Mouse (Mus musculus) forebrain, embryonic 14.5 days (tissue): ENCODE measurements around the gene Mdga1. TPM values are rescaled to one million over a fixed set of nuclear protein-coding genes. Genes with fewer than 3 reads are reported as not detected.

Experiments used
- ATAC-seq: fragments of 200-750 bp; cut with Nextera tagmentation; 2 replicates; pipeline ENCODE4 v1.8.0; 2017; ENCODE audit warnings: mild to moderate bottlenecking, moderate library complexity
- DNase-seq: peaks from one replicate; pipeline ENCODE4 v3.0.0-alpha.2; 2015; ENCODE audit warnings: low spot score
- H3K27ac ChIP-seq: fragments of 300-500 bp; sonication (generic); 2 replicates; pipeline ENCODE4 v1.5.1; 2014; ENCODE audit warnings: low read depth, mild to moderate bottlenecking, control low read depth, low read length, moderate library complexity
- H3K27me3 ChIP-seq: fragments of 300-500 bp; sonication (generic); replicated peaks from 2 replicates; pipeline ENCODE4 v1.6.1; 2014; ENCODE audit warnings: low read length, control low read depth, mixed read lengths; ENCODE audit not compliant: control insufficient read depth, insufficient read depth
- H3K36me3 ChIP-seq: fragments of 300-500 bp; sonication (generic); 2 replicates; pipeline ENCODE4 v1.6.1; 2014; ENCODE audit warnings: low read length, control low read depth; ENCODE audit not compliant: control insufficient read depth, insufficient read depth
- H3K4me1 ChIP-seq: fragments of 300-500 bp; sonication (generic); 2 replicates; pipeline ENCODE4 v1.6.1; 2014; ENCODE audit warnings: antibody characterized with exemption, low read length, control low read depth; ENCODE audit not compliant: control insufficient read depth, insufficient read depth
- H3K4me2 ChIP-seq: fragments of 300-500 bp; sonication (generic); 2 replicates; pipeline ENCODE4 v1.6.1; 2014; ENCODE audit warnings: mild to moderate bottlenecking, control low read depth, low read length
- H3K4me3 ChIP-seq: fragments of 300-500 bp; sonication (generic); 2 replicates; pipeline ENCODE4 v1.5.1; 2014; ENCODE audit warnings: low read depth, low read length, control low read depth
- H3K9ac ChIP-seq: fragments of 300-500 bp; sonication (generic); 2 replicates; pipeline ENCODE4 v1.6.1; 2014; ENCODE audit warnings: mild to moderate bottlenecking, low read length, control low read depth, moderate library complexity
- H3K9me3 ChIP-seq: fragments of 300-500 bp; sonication (generic); replicated peaks from 2 replicates; pipeline ENCODE4 v1.6.1; 2016; ENCODE audit warnings: low read length, control low read depth, mixed read lengths; ENCODE audit not compliant: control insufficient read depth
- WGBS: fragments of 180-500 bp; shearing (Covaris S2); extraction: QIAGEN DNeasy Blood & Tissue Kit; methylation state at CpG from one replicate; pipeline ENCODE4 v1.1.7; 2014; 5-methylcytosine and 5-hydroxymethylcytosine counted together
- polyA plus RNA-seq: library from polyadenylated mRNA; unstranded; fragments of >200 nt; fragmentation: Nextera tagmentation; extraction: Ambion mirVana; gene quantifications from 2 replicates; pipeline ENCODE4 v1.2.1, GENCODE M21; 2014

Gene Mdga1
- polyA plus RNA-seq, 1 experiment from 2014 or later = 9.4 TPM

DNA sequence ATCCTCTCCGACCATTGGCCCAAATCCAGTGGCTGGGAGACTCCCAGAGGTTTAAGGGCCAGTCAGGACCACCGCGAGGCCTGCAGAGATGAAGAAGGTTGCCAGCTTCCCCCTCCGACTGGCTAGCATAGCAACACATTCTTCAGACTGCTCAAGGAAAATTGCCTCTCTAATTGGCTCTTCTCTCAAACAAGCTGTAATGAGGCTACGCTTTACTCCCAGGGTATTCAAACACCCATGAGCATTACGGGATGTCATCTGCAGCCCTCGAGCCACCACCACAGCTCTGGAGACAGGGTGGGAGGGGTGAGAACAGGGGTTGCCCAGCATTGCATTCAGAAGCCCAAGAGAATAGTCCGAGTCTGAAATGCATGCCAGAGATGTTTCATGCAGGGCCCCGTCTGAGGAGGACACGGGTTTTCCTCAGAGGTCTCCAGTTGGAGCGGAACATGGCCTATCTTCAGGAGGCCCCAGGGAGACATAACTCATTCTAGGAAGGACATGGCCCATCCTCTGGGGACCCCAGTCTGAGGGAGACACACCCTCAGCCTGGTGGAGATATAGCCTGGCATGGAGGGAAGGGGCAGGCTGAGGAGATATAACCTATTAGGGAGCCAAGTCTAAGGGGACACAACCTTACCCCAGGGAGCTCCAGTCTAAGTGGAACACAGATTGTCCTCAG, 151.5 kb downstream of the Mdga1 start:
- H3K27ac ChIP-seq = peak overlapping the region; percentile 39; the same call in 1 of the 2 replicates
- H3K9ac ChIP-seq = no peak overlapping the region
- H3K4me1 ChIP-seq = peaks cover 12% of the 10 kb centered on the region
- ATAC-seq (peak; percentile 52), DNase-seq (peak; percentile 80)
- no peak overlapping the region for H3K4me3 ChIP-seq
- peak overlapping the region; percentile 18 for H3K4me2 ChIP-seq
- H3K9me3 ChIP-seq = no peaks in the 10 kb centered on the region
- no peaks in the 10 kb centered on the region for H3K36me3 ChIP-seq
- H3K27me3 ChIP-seq = no peaks in the 10 kb centered on the region; the same call in 1 of the 2 replicates
- 13% methylated on average over 11 of the region's 11 CpGs for WGBS

DNA sequence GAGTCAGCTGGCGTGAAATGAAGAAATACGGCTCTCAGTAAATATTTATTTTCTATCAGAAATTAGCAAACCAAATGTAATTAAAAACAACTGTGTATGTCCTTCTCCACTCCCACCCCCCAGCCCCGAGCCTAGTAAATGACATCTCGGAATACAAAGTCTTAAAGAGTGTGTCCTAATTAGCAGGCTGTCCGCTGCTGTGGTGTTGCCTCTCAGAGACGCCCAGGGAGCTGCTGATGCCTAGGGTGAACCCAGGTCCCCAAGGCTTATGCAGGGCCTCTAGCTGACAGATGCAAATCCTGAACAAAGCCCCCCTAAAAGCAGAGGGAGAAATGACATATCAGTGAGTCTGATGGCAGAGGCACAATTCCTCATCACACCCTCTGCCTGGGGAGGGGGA, 155.1 kb downstream of the Mdga1 start:
- Histone ChIP-seq H3K4me3 (no peak overlapping the region), H3K4me2 (no peak overlapping the region), H3K9me3 (no peaks in the 10 kb centered on the region), H3K9ac (no peak overlapping the region), H3K27me3 (no peaks in the 10 kb centered on the region), H3K36me3 (no peaks in the 10 kb centered on the region), H3K27ac (no peak overlapping the region), H3K4me1 (peaks cover 12% of the 10 kb centered on the region)
- ATAC-seq (peak; percentile 40; the same call in 1 of the 2 replicates), DNase-seq (peak; percentile 36)
- 22% methylated on average over 6 of the region's 6 CpGs for WGBS

DNA sequence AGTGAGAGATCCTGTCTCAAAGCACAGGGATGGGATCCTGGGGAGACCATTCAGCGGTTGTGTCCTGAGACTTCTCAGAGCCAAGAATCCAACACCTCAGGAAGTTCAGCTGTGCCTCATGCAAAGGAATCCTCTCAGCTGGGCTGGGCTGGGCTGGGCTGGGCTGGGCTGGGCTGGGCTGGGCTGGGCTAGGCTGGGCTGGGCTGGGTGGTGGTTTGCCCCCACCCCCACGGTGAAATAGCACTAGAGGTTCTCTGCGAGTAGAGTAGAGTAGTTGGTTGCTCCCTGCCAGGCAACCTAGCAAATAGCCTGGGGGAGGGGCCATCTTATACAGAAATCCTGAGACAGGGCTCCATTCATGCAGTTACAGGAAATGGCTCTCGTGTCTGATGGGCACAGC, 156.6 kb downstream of the Mdga1 start:
- H3K9ac ChIP-seq = no peak overlapping the region
- H3K4me3 ChIP-seq = no peak overlapping the region
- ATAC-seq (no peak), DNase-seq (no peak)
- H3K9me3 ChIP-seq = no peaks in the 10 kb centered on the region
- no peaks in the 10 kb centered on the region for H3K27me3 ChIP-seq
- H3K4me2 ChIP-seq = no peak overlapping the region
- H3K27ac ChIP-seq = no peak overlapping the region
- no peaks in the 10 kb centered on the region for H3K36me3 ChIP-seq
- 25% methylated on average over 4 of the region's 4 CpGs for WGBS
- H3K4me1 ChIP-seq = peaks cover 4% of the 10 kb centered on the region

DNA sequence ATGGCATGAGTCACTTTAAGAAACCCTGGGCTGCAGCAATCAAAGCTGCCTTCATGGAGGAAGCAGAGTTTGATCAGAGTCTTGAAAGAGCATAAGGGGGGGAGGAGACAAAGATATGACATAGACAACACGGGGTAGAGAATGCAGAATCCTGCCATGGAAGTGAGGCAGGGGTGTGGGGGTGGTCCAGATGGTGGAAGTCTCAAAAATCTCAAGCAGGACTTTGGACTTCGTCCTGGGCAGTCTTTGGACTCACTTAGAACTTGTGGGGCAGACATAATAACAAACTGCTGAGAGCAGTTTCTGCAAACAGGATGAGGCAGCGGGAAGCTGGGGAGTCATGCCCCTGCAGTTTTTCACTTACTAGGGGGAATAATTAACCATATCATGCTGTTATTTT, 166.3 kb downstream of the Mdga1 start:
- no peak overlapping the region for H3K4me2 ChIP-seq
- DNase-seq (no peak), ATAC-seq (no peak)
- H3K27me3 ChIP-seq = no peaks in the 10 kb centered on the region
- no peak overlapping the region for H3K9ac ChIP-seq
- H3K4me3 ChIP-seq = no peak overlapping the region
- WGBS = 58% methylated on average over 3 of the region's 3 CpGs
- no peaks in the 10 kb centered on the region for H3K4me1 ChIP-seq
- no peaks in the 10 kb centered on the region for H3K36me3 ChIP-seq
- H3K9me3 ChIP-seq = no peaks in the 10 kb centered on the region
- H3K27ac ChIP-seq = no peak overlapping the region

- ATAC-seq (no peak), DNase-seq (peak; percentile 48)
- Histone ChIP-seq H3K4me1 (no peaks in the 10 kb centered on the region), H3K27ac (no peak overlapping the region), H3K36me3 (no peaks in the 10 kb centered on the region), H3K9me3 (no peaks in the 10 kb centered on the region), H3K4me3 (no peak overlapping the region), H3K27me3 (no peaks in the 10 kb centered on the region), H3K4me2 (no peak overlapping the region), H3K9ac (no peak overlapping the region)
- 33% methylated on average over 4 of the region's 4 CpGs for WGBS
Measured at GRCm38 (mm10) chr17:29801358-29801757, 168.5 kb downstream of the Mdga1 start.

DNA sequence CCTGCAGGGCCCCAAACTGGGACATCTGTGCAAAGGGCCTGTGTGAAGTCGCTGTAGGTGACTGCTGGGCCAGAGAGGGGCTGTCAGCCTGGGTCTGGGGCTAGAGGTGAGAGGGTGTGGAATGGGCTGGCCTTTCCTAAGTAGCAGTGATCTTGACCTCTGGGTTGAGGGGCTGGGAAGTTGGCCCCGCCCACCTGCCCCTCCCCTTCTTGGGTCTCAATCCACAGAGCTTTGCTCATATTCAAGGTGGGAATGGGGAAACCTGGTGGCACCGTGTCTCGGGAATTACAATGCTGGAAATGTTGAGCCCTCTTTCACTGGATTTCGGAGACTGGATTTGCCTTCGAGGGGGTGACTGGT, 169.8 kb downstream of the Mdga1 start:
- Histone ChIP-seq H3K27ac (no peak overlapping the region), H3K4me3 (no peak overlapping the region), H3K4me2 (no peak overlapping the region), H3K9me3 (no peaks in the 10 kb centered on the region), H3K27me3 (no peaks in the 10 kb centered on the region), H3K36me3 (no peaks in the 10 kb centered on the region), H3K9ac (no peak overlapping the region), H3K4me1 (peaks cover 6% of the 10 kb centered on the region)
- 57% methylated on average over 6 of the region's 6 CpGs for WGBS
- DNase-seq (no peak), ATAC-seq (no peak)

GRCm38 (mm10) chr17:29799398-29800095, 170.3 kb downstream of the Mdga1 start:
- Histone ChIP-seq H3K4me3 (no peak overlapping the region), H3K4me2 (no peak overlapping the region), H3K36me3 (no peaks in the 10 kb centered on the region), H3K9ac (no peak overlapping the region), H3K27ac (no peak overlapping the region), H3K4me1 (peaks cover 11% of the 10 kb centered on the region), H3K27me3 (no peaks in the 10 kb centered on the region), H3K9me3 (no peaks in the 10 kb centered on the region)
- 83% methylated on average over 21 of the region's 21 CpGs for WGBS
- DNase-seq = no peak
- no peak for ATAC-seq

GRCm38 (mm10) chr17:29798151-29798550, 171.7 kb downstream of the Mdga1 start:
- H3K36me3 ChIP-seq = no peaks in the 10 kb centered on the region
- H3K27ac ChIP-seq = no peak overlapping the region
- H3K4me2 ChIP-seq = no peak overlapping the region
- DNase-seq (no peak), ATAC-seq (no peak)
- H3K4me1 ChIP-seq = peaks cover 14% of the 10 kb centered on the region
- WGBS = 32% methylated on average over 10 of the region's 10 CpGs
- H3K9ac ChIP-seq = no peak overlapping the region; the same call in 1 of the 2 replicates
- H3K9me3 ChIP-seq = no peaks in the 10 kb centered on the region
- H3K27me3 ChIP-seq = no peaks in the 10 kb centered on the region
- H3K4me3 ChIP-seq = no peak overlapping the region

DNA sequence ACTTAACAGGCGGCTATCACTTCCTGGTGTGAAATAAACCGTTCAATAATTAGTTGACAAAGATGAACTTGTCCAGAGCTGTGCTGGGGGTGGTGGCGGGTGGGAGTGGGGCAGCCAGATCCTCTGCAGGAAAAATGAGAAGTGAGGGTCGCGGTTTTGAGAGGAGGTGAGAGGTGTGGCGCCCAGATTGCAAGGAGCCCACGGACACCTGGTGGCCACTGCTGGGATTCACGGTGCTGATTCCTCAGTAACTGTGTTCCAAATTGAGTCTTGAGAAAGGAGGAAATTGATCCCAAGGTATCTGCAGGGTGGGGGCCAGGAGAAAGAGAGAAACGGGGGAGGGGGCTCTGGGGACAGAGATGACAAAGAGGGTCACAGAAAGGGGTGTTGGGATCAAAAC, 173.1 kb downstream of the Mdga1 start:
- Histone ChIP-seq H3K4me2 (no peak overlapping the region), H3K4me1 (peaks cover 14% of the 10 kb centered on the region), H3K4me3 (no peak overlapping the region), H3K36me3 (no peaks in the 10 kb centered on the region), H3K27ac (0 out of 2 replicates have a peak overlapping the region, but pooled peaks have one; percentile 62), H3K9me3 (no peaks in the 10 kb centered on the region), H3K27me3 (no peaks in the 10 kb centered on the region), H3K9ac (no peak overlapping the region)
- ATAC-seq (no peak), DNase-seq (no peak)
- 41% methylated on average over 9 of the region's 9 CpGs for WGBS
